Mouse (Mus musculus): ENCODE results near the gene Arhgap15.

DNA sequence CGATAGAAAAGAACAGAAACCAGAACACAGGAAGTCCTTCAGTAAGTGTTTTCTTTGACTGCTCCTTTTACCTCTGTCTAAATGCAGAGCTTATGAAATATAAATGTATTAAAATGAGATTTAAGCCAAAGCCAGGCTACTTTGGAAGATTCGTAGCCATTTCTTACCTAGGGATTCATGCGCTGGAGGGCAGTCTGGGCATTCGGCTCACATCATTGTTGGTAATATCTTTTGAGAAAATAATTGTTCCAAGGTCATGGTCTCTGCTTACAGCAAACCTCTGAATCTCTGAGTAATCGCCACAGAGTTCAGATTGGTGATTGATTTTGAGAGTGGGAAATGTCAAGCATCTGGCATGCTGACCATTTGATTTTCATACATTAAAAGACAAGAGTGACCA lies 316.4 kb downstream of the Arhgap15 start:
- TF ChIP-seq CHD2 (IDR thresholded peaks at IDR 0.05; ENCODE audit: low read depth, low read length) (no peak), ZC3H11A (IDR thresholded peaks at IDR 0.05; ENCODE audit: borderline replicate concordance, low read depth, low read length) (no peak), MAFK (IDR thresholded peaks at IDR 0.05; ENCODE audit: insufficient read depth, low read depth, low read length) (no peak), ZNF384 (IDR thresholded peaks at IDR 0.05; ENCODE audit: low read depth, low read length) (no peak), HCFC1 (IDR thresholded peaks at IDR 0.05; ENCODE audit: borderline replicate concordance, insufficient read depth, low read length) (no peak)
